Mouse (Mus musculus) heart, embryonic 13.5 days (tissue): ENCODE results near the gene Gabrp. TPM values are rescaled to one million over a fixed set of nuclear protein-coding genes. Genes with fewer than 3 reads are reported as not detected.

Experiments
- ATAC-seq: fragments of 200-750 bp; cut with Nextera tagmentation; 2 replicates; pipeline ENCODE4 v1.8.0; 2017; ENCODE audit warnings: moderate TSS enrichment; ENCODE audit not compliant: insufficient number of reproducible peaks, low FRiP score, low TSS enrichment; ENCODE audit errors: extremely low read depth
- H3K27ac ChIP-seq: fragments of 300-500 bp; sonication (generic); replicated peaks from 2 replicates; pipeline ENCODE4 v1.5.1; 2015; ENCODE audit warnings: moderate library complexity, mild to moderate bottlenecking, inconsistent platforms
- H3K27me3 ChIP-seq: fragments of 300-500 bp; sonication (generic); replicated peaks from 2 replicates; pipeline ENCODE4 v1.6.1; 2015; ENCODE audit warnings: mild to moderate bottlenecking, inconsistent platforms
- H3K36me3 ChIP-seq: fragments of 300-500 bp; sonication (generic); 2 replicates; pipeline ENCODE4 v1.6.1; 2015; ENCODE audit warnings: mild to moderate bottlenecking, inconsistent platforms
- H3K4me1 ChIP-seq: fragments of 300-500 bp; sonication (generic); 2 replicates; pipeline ENCODE4 v1.6.1; 2015; ENCODE audit warnings: inconsistent platforms
- H3K4me2 ChIP-seq: fragments of 300-500 bp; sonication (generic); 2 replicates; pipeline ENCODE4 v1.6.1; 2015; ENCODE audit warnings: inconsistent platforms, mild to moderate bottlenecking, moderate library complexity
- H3K4me3 ChIP-seq: fragments of 300-500 bp; sonication (generic); 2 replicates; pipeline ENCODE4 v1.5.1; 2015; ENCODE audit warnings: moderate library complexity, mild to moderate bottlenecking, inconsistent platforms
- H3K9ac ChIP-seq: fragments of 300-500 bp; sonication (generic); 2 replicates; pipeline ENCODE4 v1.6.1; 2015; ENCODE audit warnings: inconsistent platforms, mild to moderate bottlenecking, moderate library complexity
- H3K9me3 ChIP-seq: fragments of 300-500 bp; sonication (generic); 2 replicates; pipeline ENCODE4 v1.6.1; 2016; ENCODE audit warnings: inconsistent platforms
- WGBS: fragments of 180-500 bp; shearing (Covaris S2); methylation state at CpG from one replicate; pipeline ENCODE4 v1.1.7; 2015; ENCODE audit warnings: mixed read lengths; 5-methylcytosine and 5-hydroxymethylcytosine counted together
- polyA plus RNA-seq: library from polyadenylated mRNA; unstranded; fragments of >200 nt; fragmentation: Nextera tagmentation; extraction: Ambion mirVana; gene quantifications from 2 replicates; pipeline ENCODE4 v1.2.1, GENCODE M21; 2015

Gabrp gene
- polyA plus RNA-seq, 1 experiment from 2014 or later = 0.07 TPM

- no peak for ATAC-seq
- no peaks in the 10 kb centered on the region for H3K4me1 ChIP-seq
- H3K4me2 ChIP-seq = no peak overlapping the region
- no peak overlapping the region for H3K4me3 ChIP-seq
- H3K9ac ChIP-seq = no peak overlapping the region
- H3K27ac ChIP-seq = no peak overlapping the region
- H3K27me3 ChIP-seq = no peaks in the 10 kb centered on the region
- H3K9me3 ChIP-seq = peaks cover 3% of the 10 kb centered on the region; the same call in 1 of the 2 replicates
- no peaks in the 10 kb centered on the region for H3K36me3 ChIP-seq
These were observed 8.3 kb downstream of the Gabrp start for GRCm38 (mm10) chr11:33570413-33570812.

- Histone ChIP-seq H3K4me1 (no peaks in the 10 kb centered on the region), H3K4me2 (no peak overlapping the region), H3K4me3 (no peak overlapping the region), H3K36me3 (no peaks in the 10 kb centered on the region), H3K9me3 (peaks cover 6% of the 10 kb centered on the region; the same call in 1 of the 2 replicates), H3K27ac (no peak overlapping the region), H3K27me3 (no peaks in the 10 kb centered on the region), H3K9ac (no peak overlapping the region)
- 68% methylated on average over 2 of the region's 2 CpGs for WGBS
- ATAC-seq = no peak
These were observed 14.8 kb downstream of the Gabrp start for GRCm38 (mm10) chr11:33563921-33564320.

- Histone ChIP-seq H3K36me3 (no peaks in the 10 kb centered on the region), H3K4me3 (no peak overlapping the region), H3K9ac (no peak overlapping the region), H3K27ac (no peak overlapping the region), H3K4me2 (no peak overlapping the region), H3K4me1 (peaks cover 9% of the 10 kb centered on the region; the same call in 1 of the 2 replicates), H3K27me3 (0 out of 2 replicates have a peak, but pooled peaks cover 2% of the 10 kb centered on the region), H3K9me3 (no peaks in the 10 kb centered on the region)
- 76% methylated on average over 8 of the region's 8 CpGs for WGBS
- no peak for ATAC-seq
These were observed 24.6 kb downstream of the Gabrp start for GRCm38 (mm10) chr11:33554123-33554522.

GRCm38 (mm10) chr11:33550861-33551560, 27.7 kb downstream of the Gabrp start:
- Histone ChIP-seq H3K36me3 (no peaks in the 10 kb centered on the region), H3K4me3 (no peak overlapping the region), H3K9me3 (no peaks in the 10 kb centered on the region), H3K27me3 (no peaks in the 10 kb centered on the region), H3K4me1 (peaks cover 9% of the 10 kb centered on the region; the same call in 1 of the 2 replicates), H3K27ac (no peak overlapping the region), H3K9ac (no peak overlapping the region), H3K4me2 (peak overlapping the region; percentile 51)
- 47% methylated on average over 14 of the region's 14 CpGs for WGBS
- no peak for ATAC-seq

- Histone ChIP-seq H3K9ac (no peak overlapping the region), H3K4me2 (no peak overlapping the region), H3K36me3 (no peaks in the 10 kb centered on the region), H3K27ac (no peak overlapping the region), H3K27me3 (no peaks in the 10 kb centered on the region), H3K9me3 (no peaks in the 10 kb centered on the region), H3K4me3 (no peak overlapping the region), H3K4me1 (peaks cover 9% of the 10 kb centered on the region; the same call in 1 of the 2 replicates)
- 49% methylated on average over 2 of the region's 2 CpGs for WGBS
- ATAC-seq = no peak
These were observed 31.4 kb downstream of the Gabrp start for GRCm38 (mm10) chr11:33547386-33547785.

- H3K36me3 ChIP-seq = no peaks in the 10 kb centered on the region
- no peaks in the 10 kb centered on the region for H3K9me3 ChIP-seq
- 92% methylated on average over 2 of the region's 2 CpGs for WGBS
- H3K27me3 ChIP-seq = no peaks in the 10 kb centered on the region
- no peak for ATAC-seq
- no peak overlapping the region for H3K9ac ChIP-seq
- H3K4me3 ChIP-seq = no peak overlapping the region
- H3K27ac ChIP-seq = no peak overlapping the region
- no peaks in the 10 kb centered on the region for H3K4me1 ChIP-seq
- no peak overlapping the region for H3K4me2 ChIP-seq
These were observed 33.8 kb downstream of the Gabrp start for GRCm38 (mm10) chr11:33544945-33545344.

- Histone ChIP-seq H3K4me1 (no peaks in the 10 kb centered on the region), H3K27ac (no peak overlapping the region), H3K4me2 (no peak overlapping the region), H3K36me3 (no peaks in the 10 kb centered on the region), H3K9me3 (no peaks in the 10 kb centered on the region), H3K27me3 (no peaks in the 10 kb centered on the region), H3K9ac (no peak overlapping the region), H3K4me3 (no peak overlapping the region)
- 54% methylated on average over 11 of the region's 11 CpGs for WGBS
- no peak for ATAC-seq
These were observed 34.6 kb downstream of the Gabrp start for GRCm38 (mm10) chr11:33544121-33544520.

- Histone ChIP-seq H3K4me1 (no peaks in the 10 kb centered on the region), H3K4me2 (no peak overlapping the region), H3K9ac (no peak overlapping the region), H3K36me3 (no peaks in the 10 kb centered on the region), H3K27ac (no peak overlapping the region), H3K9me3 (no peaks in the 10 kb centered on the region), H3K27me3 (no peaks in the 10 kb centered on the region), H3K4me3 (no peak overlapping the region)
- no peak for ATAC-seq
- WGBS = 73% methylated on average over 5 of the region's 5 CpGs
These were observed 41.2 kb downstream of the Gabrp start for GRCm38 (mm10) chr11:33537390-33538125.

- Histone ChIP-seq H3K4me2 (no peak overlapping the region), H3K4me1 (no peaks in the 10 kb centered on the region), H3K36me3 (no peaks in the 10 kb centered on the region), H3K9ac (no peak overlapping the region), H3K4me3 (no peak overlapping the region), H3K27me3 (no peaks in the 10 kb centered on the region), H3K27ac (no peak overlapping the region), H3K9me3 (no peaks in the 10 kb centered on the region)
- WGBS = 82% methylated on average over 3 of the region's 3 CpGs
- no peak for ATAC-seq
These were observed 42.1 kb downstream of the Gabrp start for GRCm38 (mm10) chr11:33536636-33537035.

- 79% methylated on average over 4 of the region's 4 CpGs for WGBS
- H3K4me1 ChIP-seq = no peaks in the 10 kb centered on the region
- no peaks in the 10 kb centered on the region for H3K36me3 ChIP-seq
- no peak overlapping the region for H3K4me2 ChIP-seq
- ATAC-seq = no peak
- H3K27ac ChIP-seq = no peak overlapping the region
- H3K27me3 ChIP-seq = no peaks in the 10 kb centered on the region
- no peak overlapping the region for H3K4me3 ChIP-seq
- H3K9me3 ChIP-seq = no peaks in the 10 kb centered on the region
- H3K9ac ChIP-seq = no peak overlapping the region
These were observed 44.2 kb downstream of the Gabrp start for GRCm38 (mm10) chr11:33534541-33534940.

- Histone ChIP-seq H3K27ac (no peak overlapping the region), H3K36me3 (no peaks in the 10 kb centered on the region), H3K9ac (no peak overlapping the region), H3K9me3 (no peaks in the 10 kb centered on the region), H3K4me1 (no peaks in the 10 kb centered on the region), H3K4me3 (no peak overlapping the region), H3K4me2 (no peak overlapping the region), H3K27me3 (no peaks in the 10 kb centered on the region)
- 63% methylated on average over 3 of the region's 3 CpGs for WGBS
- ATAC-seq = no peak
These were observed 45.2 kb downstream of the Gabrp start for GRCm38 (mm10) chr11:33533577-33533976.

GRCm38 (mm10) chr11:33529576-33529975, 49.2 kb downstream of the Gabrp start:
- Histone ChIP-seq H3K4me3 (no peak overlapping the region), H3K27me3 (no peaks in the 10 kb centered on the region), H3K4me2 (no peak overlapping the region), H3K27ac (no peak overlapping the region), H3K9me3 (no peaks in the 10 kb centered on the region), H3K4me1 (no peaks in the 10 kb centered on the region), H3K36me3 (no peaks in the 10 kb centered on the region), H3K9ac (no peak overlapping the region)
- no peak for ATAC-seq
- 42% methylated on average over 2 of the region's 2 CpGs for WGBS
